Mouse (Mus musculus): ENCODE data around the gene Mamdc2.

DNA sequence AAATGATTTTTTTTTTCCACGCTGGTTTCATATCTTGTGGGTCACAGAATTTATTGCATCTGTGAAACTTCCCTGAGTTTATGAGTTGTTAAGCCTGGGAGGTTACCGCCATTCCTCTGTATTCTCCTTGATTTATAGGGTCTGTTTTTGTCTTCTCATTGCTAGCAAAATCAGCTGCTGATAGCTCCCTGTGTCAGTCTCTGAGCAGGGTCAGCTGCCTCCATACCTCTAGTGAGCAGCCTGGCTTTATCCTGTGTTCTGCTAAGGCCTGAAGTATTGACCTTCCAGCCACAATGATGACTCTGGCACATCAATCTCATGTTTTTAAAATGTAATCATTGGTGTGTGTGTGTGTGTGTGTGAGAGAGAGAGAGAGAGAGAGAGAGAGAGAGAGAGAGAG lies 98.3 kb downstream of the Mamdc2 start:
- TF ChIP-seq CTCF (IDR thresholded peaks at IDR 0.05; ENCODE audit: low read depth, low read length): no peak
- TF ChIP-seq POLR2A (IDR thresholded peaks at IDR 0.05; ENCODE audit: borderline replicate concordance, low read depth, low read length): no peak
